Comparison of ENCODE assay signal across 8 mouse cellular contexts in the genomic region with DNA sequence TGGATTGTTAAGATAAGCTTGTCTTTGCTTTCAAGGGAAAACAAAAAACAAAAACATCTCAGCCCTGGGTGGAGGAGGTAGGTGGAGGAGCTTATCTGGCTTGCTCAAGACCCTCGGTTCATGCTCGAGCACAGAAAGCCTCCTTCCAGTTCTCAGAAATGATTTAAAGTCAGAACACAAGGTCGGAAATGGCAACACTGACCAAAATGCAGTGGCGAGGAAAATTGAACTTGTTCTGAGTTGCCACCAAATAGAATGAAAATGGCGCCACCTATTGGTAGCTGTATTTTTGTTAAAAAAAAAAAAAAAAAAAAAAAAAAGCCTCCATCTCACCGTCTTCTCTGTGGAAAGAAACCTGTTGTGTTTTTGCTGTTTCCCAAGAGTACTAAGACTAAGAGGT. TPM values are rescaled to one million over a fixed set of nuclear protein-coding genes. Genes with fewer than 3 reads are reported as not detected.
DNase-seq lines count a peak whose midpoint lies in the region; ATAC-seq and TF ChIP-seq lines count a peak whose summit lies in the region.

No protein-coding gene starts in this region.

- TF ChIP-seq CTCF in heart, postnatal 0 days (IDR thresholded peaks at IDR 0.05; ENCODE audit: low read depth), result peak; percentile 51

- no peak overlapping the region for H3K27ac ChIP-seq in heart, postnatal 0 days (ENCODE audit: low read depth)
- no peak overlapping the region for H3K27ac ChIP-seq in limb, embryonic 13.5 days

- no peaks in the 10 kb centered on the region for H3K36me3 ChIP-seq in heart, postnatal 0 days (replicated peaks; ENCODE audit: control insufficient read depth, insufficient read depth, low read length)
- no peaks in the 10 kb centered on the region for H3K36me3 ChIP-seq in limb, embryonic 13.5 days

- no peak overlapping the region for H3K9ac ChIP-seq in heart, postnatal 0 days (replicated peaks; ENCODE audit: low read depth, low read length)
- H3K9ac ChIP-seq in limb, embryonic 13.5 days, result no peak overlapping the region

- peak; percentile 67 for ATAC-seq in frontal cortex, adult (ENCODE audit: low TSS enrichment)
- ATAC-seq in heart, postnatal 0 days (ENCODE audit: insufficient read depth, low read depth), result no peak
- ATAC-seq in limb, embryonic 13.5 days (ENCODE audit: low FRiP score, low read depth), result no peak

- no peak for DNase-seq in frontal cortex, postnatal 10 days (ENCODE audit: low spot score in 2 of 2)
- peak; percentile 24 for DNase-seq in 3134 (ENCODE audit: extremely low read depth, insufficient read length, low spot score)
- DNase-seq in c-Kit-positive CD71-negative TER-119-negative erythroid progenitor cells, embryonic 14.5 days (ENCODE audit: low read depth), result peak; percentile 17
- DNase-seq in heart, postnatal 0 days (ENCODE audit: low spot score), result peak; percentile 33
- peak; percentile 53 for DNase-seq in retina, postnatal 7 days (ENCODE audit: low read depth, low spot score)
- DNase-seq in urinary bladder, postnatal 10 days (ENCODE audit: low spot score), result no peak

- H3K9me3 ChIP-seq in heart, postnatal 0 days (replicated peaks; ENCODE audit: control insufficient read depth, low read length), result no peaks in the 10 kb centered on the region
- no peaks in the 10 kb centered on the region for H3K9me3 ChIP-seq in limb, embryonic 13.5 days

- no peak for TF ChIP-seq EP300 in heart, postnatal 0 days (IDR thresholded peaks at IDR 0.05; ENCODE audit: low read depth)

- no peaks in the 10 kb centered on the region for H3K27me3 ChIP-seq in heart, postnatal 0 days (ENCODE audit: control insufficient read depth, insufficient read depth, low read length)
- H3K27me3 ChIP-seq in limb, embryonic 13.5 days, result peaks cover 24% of the 10 kb centered on the region

- H3K4me2 ChIP-seq in heart, postnatal 0 days (ENCODE audit: low read depth, low read length), result no peak overlapping the region
- H3K4me2 ChIP-seq in limb, embryonic 13.5 days (replicated peaks), result peak overlapping the region; percentile 35

- no peaks in the 10 kb centered on the region for H3K4me1 ChIP-seq in heart, postnatal 0 days (ENCODE audit: control insufficient read depth, insufficient read depth)
- H3K4me1 ChIP-seq in limb, embryonic 13.5 days, result peaks cover 7% of the 10 kb centered on the region; the same call in 1 of the 2 replicates

- WGBS in heart, postnatal 0 days, result 0% methylated on average over 6 of the region's 6 CpGs
- 2% methylated on average over 6 of the region's 6 CpGs for WGBS in limb, embryonic 13.5 days

- no peak overlapping the region for H3K4me3 ChIP-seq in heart, postnatal 0 days (ENCODE audit: low read depth, low read length)
- no peak overlapping the region for H3K4me3 ChIP-seq in limb, embryonic 13.5 days

RNA-seq across cellular contexts. Expression of a gene that starts 9.7 kb away (rescaled TPM):
- total RNA-seq in heart, postnatal 0 days (2014; rRNA removed; ENCODE audit: low replicate concordance), result 0.77 and 7.0 TPM in 2 replicates
- 0.10 and 0.15 TPM in 2 replicates for polyA plus RNA-seq in heart, postnatal 0 days (2015; fragmentation: Nextera tagmentation; extraction: Ambion mirVana)
- 3.0 and 3.3 TPM in 2 replicates for polyA plus RNA-seq in limb, embryonic 13.5 days (2015; fragmentation: Nextera tagmentation; extraction: Ambion mirVana)

Comparison
In these comparisons a context has a peak if more than half of its experiments do, and no peak if none do; other contexts are left out.
1. DNase-seq: peak in 3134 (single experiment), c-Kit-positive CD71-negative TER-119-negative erythroid progenitor cells, embryonic 14.5 days (single experiment), heart, postnatal 0 days (single experiment) and retina, postnatal 7 days (single experiment); none in frontal cortex, postnatal 10 days (0 of 2) and urinary bladder, postnatal 10 days (single experiment).